Mouse (Mus musculus) forebrain, embryonic 12.5 days (tissue): ENCODE measurements around the gene Hsp90b1. TPM values are rescaled to one million over a fixed set of nuclear protein-coding genes. Genes with fewer than 3 reads are reported as not detected.
"Not testable (repeated sequence)": the region's sequence is repeated elsewhere in the genome, so short reads cannot be mapped to it uniquely, and the experiment has no call there.

Experiments
- ATAC-seq: fragments of 200-750 bp; cut with Nextera tagmentation; 2 replicates; pipeline ENCODE4 v1.8.0; 2017; ENCODE audit warnings: moderate TSS enrichment; ENCODE audit not compliant: low FRiP score
- H3K27ac ChIP-seq: fragments of 300-500 bp; sonication (generic); 2 replicates; pipeline ENCODE4 v1.5.1; 2016; ENCODE audit warnings: mild to moderate bottlenecking
- H3K27me3 ChIP-seq: fragments of 300-500 bp; sonication (generic); 2 replicates; pipeline ENCODE4 v1.6.1; 2016; ENCODE audit warnings: mild to moderate bottlenecking
- H3K36me3 ChIP-seq: fragments of 300-500 bp; sonication (generic); replicated peaks from 2 replicates; pipeline ENCODE4 v1.6.1; 2016; ENCODE audit warnings: mild to moderate bottlenecking
- H3K4me1 ChIP-seq: fragments of 300-500 bp; sonication (generic); 2 replicates; pipeline ENCODE4 v1.6.1; 2016
- H3K4me2 ChIP-seq: fragments of 300-500 bp; sonication (generic); 2 replicates; pipeline ENCODE4 v1.6.1; 2016; ENCODE audit warnings: mild to moderate bottlenecking, moderate library complexity
- H3K4me3 ChIP-seq: fragments of 300-500 bp; sonication (generic); replicated peaks from 2 replicates; pipeline ENCODE4 v1.5.1; 2016; ENCODE audit warnings: mild to moderate bottlenecking
- H3K9ac ChIP-seq: fragments of 300-500 bp; sonication (generic); 2 replicates; pipeline ENCODE4 v1.6.1; 2016; ENCODE audit warnings: mild to moderate bottlenecking
- H3K9me3 ChIP-seq: fragments of 300-500 bp; sonication (generic); 2 replicates; pipeline ENCODE4 v1.6.1; 2016
- WGBS: fragments of 180-500 bp; shearing (Covaris S2); methylation state at CpG from one replicate; pipeline ENCODE4 v1.1.7; 2016; 5-methylcytosine and 5-hydroxymethylcytosine counted together
- microRNA-seq: library from miRNA; unstranded; fragments of <30 nt; microRNA quantifications from one replicate; pipeline ENCODE4, GENCODE M21; 2017
- polyA plus RNA-seq: library from polyadenylated mRNA; unstranded; fragments of >200 nt; fragmentation: Nextera tagmentation; extraction: Ambion mirVana; gene quantifications from 2 replicates; pipeline ENCODE4 v1.2.1, GENCODE M21; 2016

Hsp90b1 gene
- polyA plus RNA-seq, 1 experiment from 2014 or later = 481 TPM

- peak overlapping the region; percentile 87 for H3K4me3 ChIP-seq
- peaks cover 42% of the 10 kb centered on the region for H3K36me3 ChIP-seq
- peak overlapping the region; percentile 88 for H3K4me2 ChIP-seq
- H3K27ac ChIP-seq = no peak overlapping the region
- ATAC-seq = no peak
- no peaks in the 10 kb centered on the region for H3K9me3 ChIP-seq
- peaks cover 58% of the 10 kb centered on the region for H3K4me1 ChIP-seq
- WGBS = 12% methylated on average over 8 of the region's 8 CpGs
- H3K9ac ChIP-seq = peak overlapping the region; percentile 87
- H3K27me3 ChIP-seq = no peaks in the 10 kb centered on the region
These were observed 1.2 kb downstream of the Hsp90b1 start for GRCm38 (mm10) chr10:86704141-86704540.

- H3K4me2 ChIP-seq = peak overlapping the region; percentile 88
- 73% methylated on average over 4 of the region's 4 CpGs for WGBS
- no peaks in the 10 kb centered on the region for H3K27me3 ChIP-seq
- peak overlapping the region; percentile 87 for H3K9ac ChIP-seq
- H3K9me3 ChIP-seq = no peaks in the 10 kb centered on the region
- H3K4me1 ChIP-seq = peaks cover 59% of the 10 kb centered on the region
- no peak overlapping the region for H3K27ac ChIP-seq
- H3K36me3 ChIP-seq = peaks cover 48% of the 10 kb centered on the region
- peak overlapping the region; percentile 87 for H3K4me3 ChIP-seq
- ATAC-seq = no peak
These were observed 1.9 kb downstream of the Hsp90b1 start for GRCm38 (mm10) chr10:86703375-86703774.

GRCm38 (mm10) chr10:86702312-86702920 lies 2.9 kb downstream of the Hsp90b1 start:
- Histone ChIP-seq H3K27ac (no peak overlapping the region), H3K4me3 (no peak overlapping the region), H3K36me3 (peaks cover 58% of the 10 kb centered on the region), H3K4me2 (peak overlapping the region; percentile 88; the same call in 1 of the 2 replicates), H3K9ac (no peak overlapping the region), H3K4me1 (peaks cover 59% of the 10 kb centered on the region), H3K27me3 (no peaks in the 10 kb centered on the region), H3K9me3 (no peaks in the 10 kb centered on the region)
- 69% methylated on average over 4 of the region's 4 CpGs for WGBS
- no peak for ATAC-seq

- Histone ChIP-seq H3K4me1 (peaks cover 50% of the 10 kb centered on the region), H3K27ac (no peak overlapping the region), H3K4me2 (no peak overlapping the region), H3K9me3 (no peaks in the 10 kb centered on the region), H3K4me3 (no peak overlapping the region), H3K36me3 (peaks cover 65% of the 10 kb centered on the region), H3K27me3 (no peaks in the 10 kb centered on the region), H3K9ac (no peak overlapping the region)
- WGBS = 79% methylated on average over 3 of the region's 3 CpGs
- ATAC-seq = no peak
These were observed 4.3 kb downstream of the Hsp90b1 start for GRCm38 (mm10) chr10:86700973-86701372.

- H3K36me3 ChIP-seq = peaks cover 72% of the 10 kb centered on the region
- no peak overlapping the region for H3K27ac ChIP-seq
- H3K4me3 ChIP-seq = no peak overlapping the region
- ATAC-seq = no peak
- peaks cover 50% of the 10 kb centered on the region for H3K4me1 ChIP-seq
- H3K27me3 ChIP-seq = no peaks in the 10 kb centered on the region
- H3K9me3 ChIP-seq = no peaks in the 10 kb centered on the region
- H3K4me2 ChIP-seq = no peak overlapping the region
- H3K9ac ChIP-seq = no peak overlapping the region; the same call in 1 of the 2 replicates
- WGBS = 73% methylated on average over 3 of the region's 3 CpGs
These were observed 5.1 kb downstream of the Hsp90b1 start for GRCm38 (mm10) chr10:86700251-86700650.

- Histone ChIP-seq H3K4me3 (peak overlapping the region; percentile 57), H3K4me2 (peak overlapping the region; percentile 61), H3K9ac (peak overlapping the region; percentile 76)
- not testable (repeated sequence) for H3K9me3 ChIP-seq, H3K27me3 ChIP-seq, ATAC-seq, H3K27ac ChIP-seq, H3K36me3 ChIP-seq, H3K4me1 ChIP-seq
- WGBS = 22% methylated on average over 9 of the region's 9 CpGs
These were observed 19.3 kb downstream of the Hsp90b1 start for GRCm38 (mm10) chr10:86686017-86686360.

GRCm38 (mm10) chr10:86685179-86686016 lies 19.9 kb downstream of the Hsp90b1 start:
- not testable (repeated sequence) for H3K4me1 ChIP-seq, H3K27me3 ChIP-seq, H3K9me3 ChIP-seq, H3K36me3 ChIP-seq
- ATAC-seq = peak; percentile 94
- peak overlapping the region; percentile 81 for H3K27ac ChIP-seq
- under 1% methylated on average over 48 of the region's 53 CpGs for WGBS
- peak overlapping the region; percentile 57 for H3K4me3 ChIP-seq
- peak overlapping the region; percentile 76 for H3K9ac ChIP-seq
- H3K4me2 ChIP-seq = peak overlapping the region; percentile 61

GRCm38 (mm10) chr10:86684797-86685178 lies 20.5 kb downstream of the Hsp90b1 start:
- H3K4me1 ChIP-seq, H3K9ac ChIP-seq, H3K27me3 ChIP-seq, H3K36me3 ChIP-seq, H3K9me3 ChIP-seq: not testable (repeated sequence)
- peak overlapping the region; percentile 57 for H3K4me3 ChIP-seq
- ATAC-seq = peak; percentile 59
- peak overlapping the region; percentile 81; the same call in 1 of the 2 replicates for H3K27ac ChIP-seq
- 26% methylated on average over 2 of the region's 2 CpGs for WGBS
- H3K4me2 ChIP-seq = peak overlapping the region; percentile 61

- not testable (repeated sequence) for H3K27me3 ChIP-seq, H3K9me3 ChIP-seq, H3K36me3 ChIP-seq, H3K9ac ChIP-seq, ATAC-seq, H3K27ac ChIP-seq, H3K4me3 ChIP-seq, H3K4me1 ChIP-seq, H3K4me2 ChIP-seq
- WGBS = 83% methylated on average over 4 of the region's 4 CpGs
These were observed 34.8 kb downstream of the Hsp90b1 start for GRCm38 (mm10) chr10:86670550-86670949.

Small RNAs within 50 kb of the gene (microRNA-seq; reads per million reads assigned to microRNA genes)
- 4.4 reads per million, percentile 16 among the genes with 10 or more reads in this experiment for gene Gm25745

Other genes with a start within 250 kb of the Hsp90b1 start
- 9.2 and 9.6 TPM in 2 replicates for gene Syn3, start 206.6 kb downstream of the Hsp90b1 start, polyA plus RNA-seq
- 2.9 and 3.0 TPM in 2 replicates for gene Ttc41, start 302 bp upstream of the Hsp90b1 start, polyA plus RNA-seq
- gene Gm49358, start 58.5 kb upstream of the Hsp90b1 start, polyA plus RNA-seq = not detected in 2 replicates
- 2.4 and 2.9 TPM in 2 replicates for gene Nt5dc3, start 73.5 kb upstream of the Hsp90b1 start, polyA plus RNA-seq